Mouse (Mus musculus) cerebellum, adult 18-20 months (tissue): ENCODE measurements around the gene Tor1aip2.

ENCODE experiments used
- DNase-seq, 2 experiments: peaks; one replicate each; pipeline ENCODE4 v3.0.0; 2021

The Tor1aip2 gene

DNA sequence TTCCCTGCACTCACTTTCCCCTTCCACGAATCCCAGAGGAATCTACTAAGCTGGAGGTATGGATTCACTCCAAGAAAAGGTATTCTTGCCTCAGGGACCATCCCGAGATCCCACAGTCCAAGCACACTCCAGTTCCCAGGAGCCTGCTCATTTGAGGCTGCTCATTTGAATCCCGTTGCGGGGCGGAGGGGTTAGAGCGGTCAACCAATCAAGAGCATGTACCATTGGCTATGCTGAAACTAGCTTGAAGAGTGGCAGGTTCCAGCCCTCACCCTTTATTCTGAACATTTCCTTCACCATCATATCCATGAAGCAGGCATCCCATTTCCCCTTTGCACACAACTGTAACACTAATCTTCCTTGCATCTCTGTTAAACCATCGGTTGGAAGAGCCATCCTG, 76.9 kb downstream of the Tor1aip2 start:
- DNase-seq, result no peak

DNA sequence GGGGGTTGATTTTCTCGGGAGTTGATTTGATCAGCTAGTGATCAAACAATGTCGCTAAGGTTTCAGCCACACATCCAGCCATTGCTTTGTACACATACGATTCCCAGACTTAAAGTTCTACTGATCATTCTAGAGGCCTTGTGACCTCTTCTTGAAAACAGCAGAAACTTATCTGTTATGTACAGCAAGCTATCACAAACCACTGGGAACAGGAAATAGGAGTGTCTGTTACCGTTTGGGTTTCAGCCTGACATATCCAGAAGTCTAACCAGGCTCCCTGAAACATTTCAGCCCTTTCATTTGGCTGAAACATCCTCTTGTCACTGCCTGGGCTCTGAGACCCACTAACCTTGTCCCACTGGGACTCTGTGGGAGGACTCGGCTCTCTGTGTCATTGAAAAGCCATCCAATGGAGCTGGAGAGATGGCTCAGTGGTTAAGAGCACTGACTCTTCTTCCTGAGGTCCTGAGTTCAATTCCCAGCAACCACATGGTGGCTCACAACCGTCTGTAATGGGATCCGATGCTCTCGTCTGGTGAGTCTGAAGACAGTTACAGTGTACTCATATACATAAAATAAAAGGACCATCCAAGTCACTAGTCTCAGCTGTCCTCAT, 78.8 kb downstream of the Tor1aip2 start:
- DNase-seq, result no peak

- DNase-seq, result no peak
These were observed 81.6 kb downstream of the Tor1aip2 start for GRCm38 (mm10) chr1:156116770-156117169.
